Mouse (Mus musculus) CH12.LX (cell line): Measurements from ENCODE around the gene Enah. TPM values are rescaled to one million over a fixed set of nuclear protein-coding genes. Genes with fewer than 3 reads are reported as not detected.

Experiments used
- DNase-seq: peaks from one replicate; pipeline ENCODE4 v3.0.0-alpha.2; 2013; ENCODE audit errors: extremely low read depth
- H3K27ac ChIP-seq: 2 replicates; pipeline ENCODE4 v1.5.1; 2012; ENCODE audit warnings: low read depth, mild to moderate bottlenecking, control low read depth, moderate library complexity; ENCODE audit not compliant: insufficient read depth
- H3K27me3 ChIP-seq: replicated peaks from 2 replicates; pipeline ENCODE3; 2012; ENCODE audit warnings: inconsistent platforms
- H3K36me3 ChIP-seq, 2 experiments: replicated peaks in 1 of 2; 2 replicates each; pipeline versions ENCODE3 to v1.6.1; 2012; ENCODE audit warnings: inconsistent platforms in 1 of 2, low read length in 1 of 2, mild to moderate bottlenecking in 1 of 2, mixed read lengths in 1 of 2, moderate library complexity in 1 of 2; ENCODE audit not compliant: control insufficient read depth in 1 of 2, insufficient read depth in 1 of 2
- H3K4me1 ChIP-seq, 2 experiments: 2 replicates each; pipeline ENCODE4 v1.6.1; 2012; ENCODE audit warnings: inconsistent platforms in 1 of 2, moderate library complexity in 1 of 2; ENCODE audit not compliant: insufficient read depth in 2 of 2, control insufficient read depth in 1 of 2
- H3K4me2 ChIP-seq: 2 replicates; pipeline ENCODE4 v1.6.1; 2012; ENCODE audit warnings: low read depth, mild to moderate bottlenecking, control low read depth; ENCODE audit not compliant: poor library complexity, insufficient read depth, severe bottlenecking
- H3K4me3 ChIP-seq, 3 experiments: fragments of 150-350 bp in 1 of 3; sonication (generic) in 1 of 3; replicated peaks in 1 of 3; 2 replicates each; pipeline versions ENCODE3 to v1.5.1; 2011 to 2012; ENCODE audit warnings: low read depth in 2 of 3, low read length in 2 of 3, mild to moderate bottlenecking in 2 of 3, moderate library complexity in 2 of 3, control low read depth in 1 of 3, improper control_type of control experiment in 1 of 3, inconsistent platforms in 1 of 3, mixed read lengths in 1 of 3; ENCODE audit not compliant: poor library complexity in 1 of 3
- H3K79me2 ChIP-seq: replicated peaks from 2 replicates; pipeline ENCODE4 v1.6.1; 2012; ENCODE audit warnings: mild to moderate bottlenecking, moderate library complexity; ENCODE audit not compliant: control insufficient read depth, poor library complexity, insufficient read depth, severe bottlenecking; ENCODE audit errors: extremely low read depth
- H3K9ac ChIP-seq: 2 replicates; pipeline ENCODE4 v1.6.1; 2012; ENCODE audit warnings: low read depth, mild to moderate bottlenecking, control low read depth, moderate library complexity; ENCODE audit not compliant: insufficient read depth
- H3K9me3 ChIP-seq: replicated peaks from 2 replicates; pipeline ENCODE3; 2012; ENCODE audit warnings: low read length, inconsistent platforms, mixed read lengths
- BHLHE40 ChIP-seq: IDR thresholded peaks from 2 replicates; pipeline ENCODE4 v1.6.1; 2011; ENCODE audit warnings: mild to moderate bottlenecking, low read depth, low read length, improper control_type of control experiment
- CTCF ChIP-seq, 2 experiments: IDR thresholded peaks in 1 of 2; conservative IDR thresholded peaks in 1 of 2; 2 replicates each; pipeline ENCODE4 v1.5.1; 2011 to 2012; ENCODE audit warnings: low read depth in 2 of 2, low read length in 2 of 2, improper control_type of control experiment in 1 of 2, inconsistent platforms in 1 of 2, mild to moderate bottlenecking in 1 of 2, moderate library complexity in 1 of 2
- E2F4 ChIP-seq: IDR thresholded peaks from 2 replicates; pipeline ENCODE4 v1.6.1; 2011; ENCODE audit warnings: low read depth, low read length, improper control_type of control experiment; ENCODE audit not compliant: insufficient replicate concordance
- EP300 ChIP-seq: IDR thresholded peaks from 2 replicates; pipeline ENCODE4 v1.6.1; 2011; ENCODE audit warnings: low read length, improper control_type of control experiment
- ETS1 ChIP-seq: conservative IDR thresholded peaks from 2 replicates; pipeline ENCODE4 v1.6.1; 2012; ENCODE audit warnings: low read depth, mild to moderate bottlenecking, inconsistent platforms, low read length, improper control_type of control experiment, moderate library complexity
- HCFC1 ChIP-seq: IDR thresholded peaks from 2 replicates; pipeline ENCODE4 v1.6.1; 2012; ENCODE audit warnings: low read depth, mild to moderate bottlenecking, inconsistent platforms, low read length, improper control_type of control experiment
- JUN ChIP-seq: IDR thresholded peaks from 2 replicates; pipeline ENCODE4 v1.6.1; 2011; ENCODE audit warnings: low read depth, mild to moderate bottlenecking, low read length, improper control_type of control experiment, moderate library complexity; ENCODE audit not compliant: insufficient read depth
- MAFK ChIP-seq: IDR thresholded peaks from 2 replicates; pipeline ENCODE4 v1.6.1; 2011; ENCODE audit warnings: low read length, improper control_type of control experiment; ENCODE audit not compliant: insufficient replicate concordance
- MEF2A ChIP-seq: IDR thresholded peaks from 2 replicates; pipeline ENCODE4 v1.6.1; 2014; ENCODE audit warnings: low read depth, mild to moderate bottlenecking, inconsistent platforms, low read length, improper control_type of control experiment, borderline replicate concordance
- MYC ChIP-seq: IDR thresholded peaks from 2 replicates; pipeline ENCODE4 v1.6.1; 2011; ENCODE audit warnings: low read depth, mild to moderate bottlenecking, improper control_type of control experiment, low read length
- NELFE ChIP-seq: IDR thresholded peaks from 2 replicates; pipeline ENCODE4 v1.6.1; 2011; ENCODE audit warnings: low read depth, low read length, improper control_type of control experiment
- PAX5 ChIP-seq: IDR thresholded peaks from 2 replicates; pipeline ENCODE4 v1.6.1; 2012; ENCODE audit warnings: low read length, inconsistent platforms, mixed read lengths
- RAD21 ChIP-seq: IDR thresholded peaks from 2 replicates; pipeline ENCODE4 v1.6.1; 2011; ENCODE audit warnings: low read depth, mild to moderate bottlenecking, low read length, improper control_type of control experiment, moderate library complexity
- SIN3A ChIP-seq: IDR thresholded peaks from 2 replicates; pipeline ENCODE4 v1.6.1; 2012; ENCODE audit warnings: low read length, improper control_type of control experiment, inconsistent platforms
- TBP ChIP-seq: conservative IDR thresholded peaks from 2 replicates; pipeline ENCODE4 v1.6.1; 2011; ENCODE audit warnings: low read depth, low read length, improper control_type of control experiment
- TCF12 ChIP-seq: IDR thresholded peaks from 2 replicates; pipeline ENCODE4 v1.6.1; 2014; ENCODE audit warnings: low read depth, mild to moderate bottlenecking, inconsistent platforms, low read length, improper control_type of control experiment
- UBTF ChIP-seq: IDR thresholded peaks from 2 replicates; pipeline ENCODE4 v1.6.1; 2012; ENCODE audit warnings: low read depth, mild to moderate bottlenecking, inconsistent platforms, low read length, improper control_type of control experiment, moderate library complexity
- USF1 ChIP-seq: IDR thresholded peaks from 2 replicates; pipeline ENCODE4 v1.6.1; 2014; ENCODE audit warnings: low read depth, mild to moderate bottlenecking, inconsistent platforms, low read length, improper control_type of control experiment
- ZKSCAN1 ChIP-seq: IDR thresholded peaks from 2 replicates; pipeline ENCODE4 v1.6.1; 2012; ENCODE audit warnings: low read depth, inconsistent platforms, low read length, improper control_type of control experiment, borderline replicate concordance
- ZMIZ1 ChIP-seq: IDR thresholded peaks from 2 replicates; pipeline ENCODE4 v1.6.1; 2012; ENCODE audit warnings: low read depth, mild to moderate bottlenecking, inconsistent platforms, low read length, improper control_type of control experiment
- ZNF384 ChIP-seq: IDR thresholded peaks from 2 replicates; pipeline ENCODE4 v1.6.1; 2012; ENCODE audit warnings: low read depth, low read length, improper control_type of control experiment, inconsistent platforms
- dilution Hi-C: fragments of 300-500 bp; cut with MboI; formaldehyde crosslinking; loops from 2 replicates; pipeline ENCODE4 v1.14.3; 2020; ENCODE audit warnings: low sequenced_read_pairs; ENCODE audit not compliant: extremely low pct_unique_long_range_greater_than_20kb, extremely low pct_ligation_motif_present
- in situ Hi-C: fragments of 300-500 bp; cut with MboI; formaldehyde crosslinking; loops from 3 replicates; pipeline ENCODE4 v1.14.3; 2019; ENCODE audit warnings: low sequenced_read_pairs, low pct_ligation_motif_present, low pct_unique_long_range_greater_than_20kb, mixed read lengths
- polyA plus RNA-seq: library from polyadenylated mRNA; unstranded; fragments of >175 nt; gene quantifications from 2 replicates; pipeline ENCODE4 v1.2.1, GENCODE M21; 2012; ENCODE audit warnings: low read depth; ENCODE audit not compliant: insufficient read length
- total RNA-seq, 2 experiments: library from RNA; depleted of rRNA; stranded (reverse); fragments of 300-350 nt in 1 of 2; fragments of >200 nt in 1 of 2; gene quantifications; 2 replicates each; pipeline ENCODE4 v1.2.3; 2012 to 2014

Enah gene
- total and polyA plus RNA-seq, 3 experiments, result 45.3 to 75.3 (median 72.6) TPM

- no peak overlapping the region for H3K4me2 ChIP-seq
- no peaks in the 10 kb centered on the region for H3K79me2 ChIP-seq
- TF ChIP-seq MAFK (no peak), NELFE (no peak), ZKSCAN1 (no peak), TCF12 (no peak), ETS1 (no peak), RAD21 (no peak), SIN3A (no peak), E2F4 (no peak), MEF2A (no peak), TBP (no peak), BHLHE40 (no peak), PAX5 (no peak), CTCF (conservative IDR thresholded peaks at IDR 0.05 in 1 of 2, IDR thresholded peaks at IDR 0.05 in 1 of 2; ENCODE audit: low read depth in 2 of 2, low read length in 2 of 2) (no peak), UBTF (no peak), MYC (no peak), ZNF384 (no peak), USF1 (no peak), JUN (no peak), ZMIZ1 (no peak)
- no peak overlapping the region for H3K27ac ChIP-seq
- no peak overlapping the region for H3K4me3 ChIP-seq
- dilution Hi-C loops, result no loop called here
- no peak for DNase-seq
- H3K36me3 ChIP-seq, result no peaks in the 10 kb centered on the region
- H3K27me3 ChIP-seq, result no peaks in the 10 kb centered on the region
- H3K9ac ChIP-seq, result no peak overlapping the region
- no peaks in the 10 kb centered on the region for H3K9me3 ChIP-seq
- peaks cover 16 to 34% of the 10 kb centered on the region in 2 experiments for H3K4me1 ChIP-seq
- in situ Hi-C loops, result no loop called here
Measured at GRCm38 (mm10) chr1:182063716-182064115, 43.9 kb upstream of the Enah start.

- dilution Hi-C loops, result no loop called here
- Histone ChIP-seq H3K4me2 (no peak overlapping the region), H3K4me1 (peaks cover 16 to 34% of the 10 kb centered on the region in 2 experiments), H3K27me3 (no peaks in the 10 kb centered on the region), H3K9me3 (no peaks in the 10 kb centered on the region), H3K27ac (no peak overlapping the region), H3K9ac (no peak overlapping the region), H3K4me3 (no peak overlapping the region), H3K79me2 (no peaks in the 10 kb centered on the region), H3K36me3 (no peaks in the 10 kb centered on the region)
- in situ Hi-C loops, result no loop called here
- no peak for TF ChIP-seq PAX5
- TF ChIP-seq EP300, result no peak
- no peak for TF ChIP-seq E2F4
- no peak for TF ChIP-seq TCF12
- no peak for TF ChIP-seq HCFC1
- no peak for TF ChIP-seq MAFK
- no peak for DNase-seq
Measured at GRCm38 (mm10) chr1:182062801-182063200, 43.0 kb upstream of the Enah start.
